Mouse (Mus musculus): ENCODE measurements around the gene Tanc1.

Tanc1 gene

GRCm38 (mm10) chr2:59612733-59613473 is 1.1 kb downstream of the Tanc1 start:
- DNase-seq (ENCODE audit: low read depth, low spot score): peak; percentile 50

- DNase-seq (ENCODE audit: low read depth, low spot score): no peak
These were observed 1.7 kb downstream of the Tanc1 start for GRCm38 (mm10) chr2:59613474-59614019.

- peak; percentile 57 for DNase-seq (ENCODE audit: low read depth, low spot score)
These were observed 5.0 kb downstream of the Tanc1 start for GRCm38 (mm10) chr2:59616890-59617289.

GRCm38 (mm10) chr2:59618996-59619395 is 7.2 kb downstream of the Tanc1 start:
- DNase-seq (ENCODE audit: low read depth, low spot score): no peak

GRCm38 (mm10) chr2:59620601-59621000 is 8.8 kb downstream of the Tanc1 start:
- peak; percentile 61 for DNase-seq (ENCODE audit: low read depth, low spot score)

GRCm38 (mm10) chr2:59622514-59623139 is 10.8 kb downstream of the Tanc1 start:
- DNase-seq (ENCODE audit: low read depth, low spot score): peak; percentile 98

- DNase-seq (ENCODE audit: low read depth, low spot score): peak; percentile 91
These were observed 12.0 kb downstream of the Tanc1 start for GRCm38 (mm10) chr2:59623858-59624257.

- DNase-seq (ENCODE audit: low read depth, low spot score): peak; percentile 91
These were observed 13.6 kb downstream of the Tanc1 start for GRCm38 (mm10) chr2:59625416-59625815.

- DNase-seq (ENCODE audit: low read depth, low spot score): no peak
These were observed 14.1 kb downstream of the Tanc1 start for GRCm38 (mm10) chr2:59625927-59626326.

GRCm38 (mm10) chr2:59626422-59626821 is 14.6 kb downstream of the Tanc1 start:
- DNase-seq (ENCODE audit: low read depth, low spot score): peak; percentile 61

- peak; percentile 40 for DNase-seq (ENCODE audit: low read depth, low spot score)
These were observed 15.7 kb downstream of the Tanc1 start for GRCm38 (mm10) chr2:59627502-59627901.

- DNase-seq (ENCODE audit: low read depth, low spot score): no peak
These were observed 16.4 kb downstream of the Tanc1 start for GRCm38 (mm10) chr2:59628057-59628901.

GRCm38 (mm10) chr2:59629829-59630228 is 18.0 kb downstream of the Tanc1 start:
- DNase-seq (ENCODE audit: low read depth, low spot score): peak; percentile 90

GRCm38 (mm10) chr2:59631406-59631805 is 19.6 kb downstream of the Tanc1 start:
- no peak for DNase-seq (ENCODE audit: low read depth, low spot score)

- peak; percentile 97 for DNase-seq (ENCODE audit: low read depth, low spot score)
These were observed 22.1 kb downstream of the Tanc1 start for GRCm38 (mm10) chr2:59633761-59634430.

- peak; percentile 60 for DNase-seq (ENCODE audit: low read depth, low spot score)
These were observed 25.4 kb downstream of the Tanc1 start for GRCm38 (mm10) chr2:59637040-59637785.

GRCm38 (mm10) chr2:59642722-59643121 is 30.9 kb downstream of the Tanc1 start:
- DNase-seq (ENCODE audit: low read depth, low spot score): no peak

- no peak for DNase-seq (ENCODE audit: low read depth, low spot score)
These were observed 33.0 kb downstream of the Tanc1 start for GRCm38 (mm10) chr2:59644816-59645215.

GRCm38 (mm10) chr2:59645515-59645914 is 33.7 kb downstream of the Tanc1 start:
- DNase-seq (ENCODE audit: low read depth, low spot score): no peak

GRCm38 (mm10) chr2:59646740-59647390 is 35.0 kb downstream of the Tanc1 start:
- no peak for DNase-seq (ENCODE audit: low read depth, low spot score)
